In genomic region chr2:50549871-50550270, GRCm38 (mm10) we compare ENCODE assay signal across 23 mouse cellular contexts.
DNase-seq lines count a peak whose midpoint lies in the region; ATAC-seq and TF ChIP-seq lines count a peak whose summit lies in the region.
"Had no signal": no experiment of that assay in that cellular context is flagged by ENCODE, and none has a peak within 500 bp of the region (broad histone marks: within the 10 kb centered on the region; RNA-seq: fewer than 3 reads in every experiment).

No protein-coding gene starts in this region.

- TF ChIP-seq CTCF in intestine, postnatal 0 days (IDR thresholded peaks at IDR 0.05; ENCODE audit: low read depth) = no peak

- no peaks in the 10 kb centered on the region for H3K9me3 ChIP-seq in intestine, embryonic 16.5 days (ENCODE audit: control insufficient read depth, low read length)
- H3K9me3 ChIP-seq in intestine, embryonic 15.5 days = no peaks in the 10 kb centered on the region
- H3K9me3 ChIP-seq in intestine, postnatal 0 days (ENCODE audit: control insufficient read depth) = no peaks in the 10 kb centered on the region
- H3K9me3 ChIP-seq in kidney, embryonic 15.5 days (replicated peaks) = no peaks in the 10 kb centered on the region
- H3K9me3 ChIP-seq: limb, embryonic 12.5 days; liver, embryonic 12.5 days; neural tube, embryonic 15.5 days; stomach, embryonic 15.5 days had no signal

- H3K4me3 ChIP-seq in intestine, embryonic 16.5 days (ENCODE audit: low read length) = no peak overlapping the region
- no peak overlapping the region for H3K4me3 ChIP-seq in intestine, embryonic 15.5 days (replicated peaks)
- no peak overlapping the region for H3K4me3 ChIP-seq in intestine, postnatal 0 days (ENCODE audit: low read depth, low read length)
- H3K4me3 ChIP-seq in kidney, embryonic 15.5 days (replicated peaks) = no peak overlapping the region
- H3K4me3 ChIP-seq: limb, embryonic 12.5 days; liver, embryonic 12.5 days; megakaryocyte, embryonic 14.5 days; neural tube, embryonic 15.5 days; stomach, embryonic 15.5 days had no signal

- no peak overlapping the region for H3K27ac ChIP-seq in intestine, embryonic 16.5 days (ENCODE audit: low read length)
- no peak overlapping the region for H3K27ac ChIP-seq in intestine, embryonic 15.5 days
- H3K27ac ChIP-seq in intestine, postnatal 0 days (ENCODE audit: low read depth, low read length) = no peak overlapping the region
- no peak overlapping the region for H3K27ac ChIP-seq in kidney, embryonic 15.5 days
- H3K27ac ChIP-seq: limb, embryonic 12.5 days; liver, embryonic 12.5 days; neural tube, embryonic 15.5 days; stomach, embryonic 15.5 days had no signal

- no peak overlapping the region for H3K4me2 ChIP-seq in intestine, embryonic 16.5 days (ENCODE audit: low read depth, low read length)
- no peak overlapping the region for H3K4me2 ChIP-seq in intestine, embryonic 15.5 days (replicated peaks)
- H3K4me2 ChIP-seq in intestine, postnatal 0 days (replicated peaks; ENCODE audit: low read depth) = no peak overlapping the region
- H3K4me2 ChIP-seq in kidney, embryonic 15.5 days = no peak overlapping the region
- H3K4me2 ChIP-seq: heart, embryonic 11.5 days; limb, embryonic 12.5 days; liver, embryonic 12.5 days; neural tube, embryonic 15.5 days; stomach, embryonic 15.5 days had no signal

- WGBS in intestine, embryonic 16.5 days = 76% methylated on average over 8 of the region's 8 CpGs
- WGBS in intestine, embryonic 15.5 days = 76% methylated on average over 8 of the region's 8 CpGs
- WGBS in intestine, postnatal 0 days = 76% methylated on average over 8 of the region's 8 CpGs
- 80% methylated on average over 8 of the region's 8 CpGs for WGBS in kidney, embryonic 15.5 days

- ATAC-seq in intestine, embryonic 16.5 days = peak; percentile 53; the same call in 1 of the 2 replicates
- ATAC-seq in intestine, embryonic 15.5 days = no peak
- ATAC-seq in intestine, postnatal 0 days = 0 out of 2 replicates have a peak, but pooled peaks have one; percentile 33
- ATAC-seq in kidney, embryonic 15.5 days (replicated peaks; ENCODE audit: low FRiP score) = 0 out of 2 replicates have a peak, but pooled peaks have one; percentile 52
- no peak for ATAC-seq in monocyte, adult 5-6 weeks (replicated peaks; ENCODE audit: insufficient number of reproducible peaks, low FRiP score, low TSS enrichment, poor library complexity, severe bottlenecking)
- ATAC-seq: CD4-positive, CD25-positive, alpha-beta regulatory T cell, adult 4 months; forebrain, embryonic 14.5 days; liver, embryonic 12.5 days; midbrain, embryonic 16.5 days had no signal

- no peak overlapping the region for H3K9ac ChIP-seq in intestine, embryonic 16.5 days (ENCODE audit: low read depth, low read length)
- H3K9ac ChIP-seq in intestine, embryonic 15.5 days = no peak overlapping the region
- H3K9ac ChIP-seq in intestine, postnatal 0 days (ENCODE audit: low read depth, low read length) = no peak overlapping the region
- H3K9ac ChIP-seq in kidney, embryonic 15.5 days = no peak overlapping the region
- H3K9ac ChIP-seq: limb, embryonic 12.5 days; liver, embryonic 12.5 days; neural tube, embryonic 15.5 days; stomach, embryonic 15.5 days had no signal

- no peaks in the 10 kb centered on the region for H3K27me3 ChIP-seq in intestine, embryonic 16.5 days (replicated peaks; ENCODE audit: control insufficient read depth, insufficient read depth, low read length)
- no peaks in the 10 kb centered on the region for H3K27me3 ChIP-seq in intestine, embryonic 15.5 days (replicated peaks)
- no peaks in the 10 kb centered on the region for H3K27me3 ChIP-seq in intestine, postnatal 0 days (replicated peaks; ENCODE audit: control insufficient read depth, insufficient read depth, low read length)
- no peaks in the 10 kb centered on the region for H3K27me3 ChIP-seq in kidney, embryonic 15.5 days
- H3K27me3 ChIP-seq: limb, embryonic 12.5 days; liver, embryonic 12.5 days; megakaryocyte, embryonic 14.5 days; neural tube, embryonic 15.5 days; stomach, embryonic 15.5 days had no signal

- no peaks in the 10 kb centered on the region for H3K4me1 ChIP-seq in intestine, embryonic 16.5 days (ENCODE audit: control insufficient read depth, insufficient read depth, low read length)
- H3K4me1 ChIP-seq in intestine, embryonic 15.5 days (replicated peaks) = no peaks in the 10 kb centered on the region
- no peaks in the 10 kb centered on the region for H3K4me1 ChIP-seq in intestine, postnatal 0 days (replicated peaks; ENCODE audit: control insufficient read depth, insufficient read depth, low read length)
- H3K4me1 ChIP-seq in kidney, embryonic 15.5 days = no peaks in the 10 kb centered on the region
- H3K4me1 ChIP-seq: liver, embryonic 12.5 days; megakaryocyte, embryonic 14.5 days; neural tube, embryonic 15.5 days; stomach, embryonic 15.5 days had no signal

- H3K36me3 ChIP-seq in intestine, embryonic 16.5 days (ENCODE audit: control insufficient read depth, insufficient read depth, low read length) = no peaks in the 10 kb centered on the region
- H3K36me3 ChIP-seq in intestine, embryonic 15.5 days = no peaks in the 10 kb centered on the region
- H3K36me3 ChIP-seq in intestine, postnatal 0 days (ENCODE audit: control insufficient read depth, insufficient read depth) = no peaks in the 10 kb centered on the region
- no peaks in the 10 kb centered on the region for H3K36me3 ChIP-seq in kidney, embryonic 15.5 days
- H3K36me3 ChIP-seq: limb, embryonic 12.5 days; liver, embryonic 12.5 days; neural tube, embryonic 15.5 days; stomach, embryonic 15.5 days had no signal

- peak; percentile 52 to 76 for DNase-seq in kidney, postnatal 36 days
- no peak for DNase-seq in urinary bladder, adult 2 months (ENCODE audit: low spot score)
- DNase-seq: adrenal gland, postnatal 36 days; cerebellum, adult 9-10 months; gastrocnemius, postnatal 10 days; lung, adult 18-20 months; lung, postnatal 14 days; thymus, adult 2 months; thymus, postnatal 4 days had no signal

Comparison
In these comparisons a context has a peak if more than half of its experiments do, and no peak if none do; other contexts are left out.
1. ATAC-seq: peak in intestine, embryonic 16.5 days (single experiment), intestine, postnatal 0 days (single experiment) and kidney, embryonic 15.5 days (single experiment); none in intestine, embryonic 15.5 days (single experiment) and monocyte, adult 5-6 weeks (single experiment).